In genomic region chr17:24154463-24154862, GRCm38 (mm10) we compare ENCODE assay signal across 22 mouse cellular contexts. TPM values are rescaled to one million over a fixed set of nuclear protein-coding genes. Genes with fewer than 3 reads are reported as not detected.
DNase-seq lines count a peak whose midpoint lies in the region; ATAC-seq and TF ChIP-seq lines count a peak whose summit lies in the region.
"Had no signal": no experiment of that assay in that cellular context is flagged by ENCODE, and none has a peak within 500 bp of the region (broad histone marks: within the 10 kb centered on the region; RNA-seq: fewer than 3 reads in every experiment).

No protein-coding gene starts in this region.

- H3K4me3 ChIP-seq in hindbrain, embryonic 13.5 days = no peak overlapping the region
- H3K4me3 ChIP-seq in hindbrain, embryonic 16.5 days (ENCODE audit: low read length) = no peak overlapping the region
- H3K4me3 ChIP-seq in CH12.LX (replicated peaks in 1 of 3; ENCODE audit: low read depth in 2 of 3, low read length in 2 of 3, poor library complexity in 1 of 3) = no peak overlapping the region
- H3K4me3 ChIP-seq in midbrain, embryonic 14.5 days (replicated peaks; ENCODE audit: low read depth, low read length) = no peak overlapping the region
- H3K4me3 ChIP-seq: embryonic facial prominence, embryonic 12.5 days; erythroblast, embryonic 14.5 days; forebrain, embryonic 13.5 days; heart, embryonic 15.5 days; limb, embryonic 15.5 days had no signal

- ATAC-seq in hindbrain, embryonic 13.5 days (ENCODE audit: low FRiP score) = no peak
- ATAC-seq in hindbrain, embryonic 16.5 days = no peak
- ATAC-seq in midbrain, embryonic 14.5 days (ENCODE audit: low FRiP score, low TSS enrichment) = no peak
- ATAC-seq: forebrain, embryonic 13.5 days; Patski had no signal

- no peak overlapping the region for H3K27ac ChIP-seq in hindbrain, embryonic 13.5 days
- no peak overlapping the region for H3K27ac ChIP-seq in hindbrain, embryonic 16.5 days (ENCODE audit: low read depth, low read length)
- H3K27ac ChIP-seq in CH12.LX (ENCODE audit: insufficient read depth, low read depth) = no peak overlapping the region
- H3K27ac ChIP-seq in midbrain, embryonic 14.5 days (replicated peaks; ENCODE audit: low read depth, low read length) = no peak overlapping the region
- H3K27ac ChIP-seq: embryonic facial prominence, embryonic 12.5 days; forebrain, embryonic 13.5 days; heart, embryonic 15.5 days; limb, embryonic 15.5 days had no signal

- H3K4me1 ChIP-seq in hindbrain, embryonic 13.5 days (replicated peaks) = peaks cover 12% of the 10 kb centered on the region
- peaks cover 4% of the 10 kb centered on the region; the same call in 1 of the 2 replicates for H3K4me1 ChIP-seq in hindbrain, embryonic 16.5 days (ENCODE audit: control insufficient read depth, insufficient read depth, low read depth, low read length)
- peaks cover 2 to 20% of the 10 kb centered on the region in 2 experiments; a peak in 2 of 4 replicates for H3K4me1 ChIP-seq in CH12.LX (ENCODE audit: control insufficient read depth in 1 of 2, insufficient read depth in 2 of 2)
- no peaks in the 10 kb centered on the region for H3K4me1 ChIP-seq in midbrain, embryonic 14.5 days (ENCODE audit: control insufficient read depth, insufficient read depth, low read length)

- in situ Hi-C loops in CH12.LX (cut with MboI; ENCODE audit: low pct_ligation_motif_present, low pct_unique_long_range_greater_than_20kb, low sequenced_read_pairs) = no loop called here

- no peaks in the 10 kb centered on the region for H3K9me3 ChIP-seq in hindbrain, embryonic 13.5 days
- H3K9me3 ChIP-seq in hindbrain, embryonic 16.5 days (ENCODE audit: control insufficient read depth, low read length) = no peaks in the 10 kb centered on the region
- no peaks in the 10 kb centered on the region for H3K9me3 ChIP-seq in CH12.LX (replicated peaks; ENCODE audit: low read length)
- H3K9me3 ChIP-seq in midbrain, embryonic 14.5 days (ENCODE audit: control insufficient read depth, low read length) = no peaks in the 10 kb centered on the region
- H3K9me3 ChIP-seq: embryonic facial prominence, embryonic 12.5 days; forebrain, embryonic 13.5 days; heart, embryonic 15.5 days; limb, embryonic 15.5 days had no signal

- 74% methylated on average over 3 of the region's 3 CpGs for WGBS in hindbrain, embryonic 13.5 days
- 79% methylated on average over 3 of the region's 3 CpGs for WGBS in hindbrain, embryonic 16.5 days
- 75% methylated on average over 3 of the region's 3 CpGs for WGBS in midbrain, embryonic 14.5 days

- no peak for TF ChIP-seq EP300 in CH12.LX (IDR thresholded peaks at IDR 0.05; ENCODE audit: low read length)

- no peak for DNase-seq in CH12.LX (ENCODE audit: extremely low read depth)
- peak; percentile 85 for DNase-seq in kidney, postnatal 14 days
- DNase-seq in lung, postnatal 10 days = peak; percentile 59
- no peak for DNase-seq in cerebellum, postnatal 36 days
- no peak for DNase-seq in adrenal gland, adult (ENCODE audit: inconsistent age in 2 of 2, low spot score in 1 of 2)
- no peak for DNase-seq in midbrain, embryonic 14.5 days
- DNase-seq: adrenal gland, postnatal 10 days; cerebellum, adult 9-10 months; gastrocnemius, postnatal 14 days; layer of hippocampus, postnatal 36 days; retina, postnatal 1 day; right cerebral cortex, postnatal 4 days; thymus, postnatal 14 days had no signal

- H3K9ac ChIP-seq in hindbrain, embryonic 13.5 days = 0 out of 2 replicates have a peak overlapping the region, but pooled peaks have one; percentile 24
- no peak overlapping the region for H3K9ac ChIP-seq in hindbrain, embryonic 16.5 days (ENCODE audit: low read depth, low read length)
- H3K9ac ChIP-seq in CH12.LX (ENCODE audit: insufficient read depth, low read depth) = no peak overlapping the region
- H3K9ac ChIP-seq in midbrain, embryonic 14.5 days (replicated peaks; ENCODE audit: low read length) = no peak overlapping the region
- H3K9ac ChIP-seq: embryonic facial prominence, embryonic 12.5 days; forebrain, embryonic 13.5 days; heart, embryonic 15.5 days; limb, embryonic 15.5 days had no signal

- H3K4me2 ChIP-seq in hindbrain, embryonic 13.5 days = no peak overlapping the region
- no peak overlapping the region for H3K4me2 ChIP-seq in hindbrain, embryonic 16.5 days (ENCODE audit: low read length)
- no peak overlapping the region for H3K4me2 ChIP-seq in CH12.LX (ENCODE audit: insufficient read depth, low read depth, poor library complexity, severe bottlenecking)
- H3K4me2 ChIP-seq in midbrain, embryonic 14.5 days (ENCODE audit: low read length) = no peak overlapping the region
- H3K4me2 ChIP-seq: embryonic facial prominence, embryonic 12.5 days; forebrain, embryonic 13.5 days; heart, embryonic 15.5 days; limb, embryonic 15.5 days had no signal

- dilution Hi-C loops in CH12.LX (cut with MboI; ENCODE audit: extremely low pct_ligation_motif_present, extremely low pct_unique_long_range_greater_than_20kb, low sequenced_read_pairs) = no loop called here

- no peaks in the 10 kb centered on the region for H3K79me2 ChIP-seq in CH12.LX (replicated peaks; ENCODE audit: control insufficient read depth, extremely low read depth, insufficient read depth, poor library complexity, severe bottlenecking)

- TF ChIP-seq RAD21 in CH12.LX (IDR thresholded peaks at IDR 0.05; ENCODE audit: low read depth, low read length) = no peak

- peaks cover 33% of the 10 kb centered on the region for H3K36me3 ChIP-seq in hindbrain, embryonic 13.5 days
- peaks cover 6% of the 10 kb centered on the region; the same call in 1 of the 2 replicates for H3K36me3 ChIP-seq in hindbrain, embryonic 16.5 days (ENCODE audit: control insufficient read depth, insufficient read depth, low read length)
- H3K36me3 ChIP-seq in CH12.LX (replicated peaks in 1 of 2; ENCODE audit: control insufficient read depth in 1 of 2, insufficient read depth in 1 of 2, low read length in 1 of 2) = no peaks in the 10 kb centered on the region
- H3K36me3 ChIP-seq in midbrain, embryonic 14.5 days (ENCODE audit: control insufficient read depth, insufficient read depth, low read length) = peaks cover 27% of the 10 kb centered on the region

- TF ChIP-seq POLR2A in CH12.LX (IDR thresholded peaks at IDR 0.05; ENCODE audit: low read depth, low read length) = no peak

- H3K27me3 ChIP-seq in hindbrain, embryonic 13.5 days = no peaks in the 10 kb centered on the region
- no peaks in the 10 kb centered on the region for H3K27me3 ChIP-seq in hindbrain, embryonic 16.5 days (replicated peaks; ENCODE audit: control insufficient read depth, insufficient read depth, low read length)
- no peaks in the 10 kb centered on the region for H3K27me3 ChIP-seq in CH12.LX (replicated peaks)
- H3K27me3 ChIP-seq in midbrain, embryonic 14.5 days (ENCODE audit: control insufficient read depth, insufficient read depth, low read length) = no peaks in the 10 kb centered on the region
- H3K27me3 ChIP-seq: embryonic facial prominence, embryonic 12.5 days; forebrain, embryonic 13.5 days; heart, embryonic 15.5 days; limb, embryonic 15.5 days; Patski had no signal

- no peak for TF ChIP-seq CTCF in CH12.LX (conservative IDR thresholded peaks at IDR 0.05 in 1 of 2, IDR thresholded peaks at IDR 0.05 in 1 of 2; ENCODE audit: low read depth in 2 of 2, low read length in 2 of 2)

TF ChIP-seq in CH12.LX, 34 proteins besides CTCF, POLR2A, EP300 and RAD21:
- TF ChIP-seq RCOR1 (conservative IDR thresholded peaks at IDR 0.05; ENCODE audit: low read depth, low read length) (no peak), NRF1 (IDR thresholded peaks at IDR 0.05; ENCODE audit: low read depth, low read length) (no peak), JUN (IDR thresholded peaks at IDR 0.05; ENCODE audit: insufficient read depth, low read depth, low read length) (no peak), BHLHE40 (IDR thresholded peaks at IDR 0.05; ENCODE audit: low read depth, low read length) (peak; percentile 37; the same call in 1 of the 2 replicates)
TF ChIP-seq in CH12.LX: peak in this region for 1.

RNA-seq across cellular contexts. Expression of gene Pdpk1, which starts 3.7 kb away (rescaled TPM):
- polyA plus RNA-seq in hindbrain, embryonic 13.5 days (2015; fragmentation: Nextera tagmentation; extraction: Ambion mirVana) = 64.5 and 68.6 TPM in 2 replicates
- 63.5 and 65.1 TPM in 2 replicates for polyA plus RNA-seq in hindbrain, embryonic 16.5 days (2015; fragmentation: Nextera tagmentation; extraction: Ambion mirVana)
- total RNA-seq in CH12.LX (2012; rRNA removed) (15.3 and 15.9 TPM in 2 replicates), CH12.LX (2014; rRNA removed) (16.7 and 17.0 TPM in 2 replicates)
- 9.6 and 12.2 TPM in 2 replicates for polyA plus RNA-seq in CH12.LX (2012; ENCODE audit: insufficient read length, low read depth)
- polyA plus RNA-seq in midbrain, embryonic 14.5 days (2014; fragmentation: Nextera tagmentation; extraction: Ambion mirVana) = 68.3 and 74.3 TPM in 2 replicates

RNA-seq across cellular contexts. Expression of gene Amdhd2, which starts 9.1 kb away (rescaled TPM):
- 36.8 and 37.4 TPM in 2 replicates for polyA plus RNA-seq in hindbrain, embryonic 13.5 days (2015; fragmentation: Nextera tagmentation; extraction: Ambion mirVana)
- polyA plus RNA-seq in hindbrain, embryonic 16.5 days (2015; fragmentation: Nextera tagmentation; extraction: Ambion mirVana) = 35.2 and 41.0 TPM in 2 replicates
- total RNA-seq in CH12.LX (2012; rRNA removed) = 0.59 and 0.64 TPM in 2 replicates
- total RNA-seq in CH12.LX (2014; rRNA removed) = not detected in 2 replicates
- not detected in 2 replicates for polyA plus RNA-seq in CH12.LX (2012; ENCODE audit: insufficient read length, low read depth)
- 25.8 and 27.6 TPM in 2 replicates for polyA plus RNA-seq in midbrain, embryonic 14.5 days (2014; fragmentation: Nextera tagmentation; extraction: Ambion mirVana)

RNA-seq across cellular contexts. Expression of gene Atp6v0c, which starts 15.0 kb away (rescaled TPM):
- polyA plus RNA-seq in hindbrain, embryonic 13.5 days (2015; fragmentation: Nextera tagmentation; extraction: Ambion mirVana) = 1,028 and 1,039 TPM in 2 replicates
- 1,653 and 1,817 TPM in 2 replicates for polyA plus RNA-seq in hindbrain, embryonic 16.5 days (2015; fragmentation: Nextera tagmentation; extraction: Ambion mirVana)
- total RNA-seq in CH12.LX (2012; rRNA removed) (79.4 and 83.2 TPM in 2 replicates), CH12.LX (2014; rRNA removed) (41.8 and 49.1 TPM in 2 replicates)
- 317 and 407 TPM in 2 replicates for polyA plus RNA-seq in CH12.LX (2012; ENCODE audit: insufficient read length, low read depth)
- 1,214 and 1,517 TPM in 2 replicates for polyA plus RNA-seq in midbrain, embryonic 14.5 days (2014; fragmentation: Nextera tagmentation; extraction: Ambion mirVana)

RNA-seq across cellular contexts. Expression of gene Tbc1d24, which starts 50.9 kb away (rescaled TPM):
- polyA plus RNA-seq in hindbrain, embryonic 13.5 days (2015; fragmentation: Nextera tagmentation; extraction: Ambion mirVana) = 24.4 and 25.5 TPM in 2 replicates
- 26.6 and 29.5 TPM in 2 replicates for polyA plus RNA-seq in hindbrain, embryonic 16.5 days (2015; fragmentation: Nextera tagmentation; extraction: Ambion mirVana)
- total RNA-seq in CH12.LX (2012; rRNA removed) = 4.2 and 4.8 TPM in 2 replicates
- 3.5 and 4.5 TPM in 2 replicates for total RNA-seq in CH12.LX (2014; rRNA removed)
- 5.8 and 6.6 TPM in 2 replicates for polyA plus RNA-seq in CH12.LX (2012; ENCODE audit: insufficient read length, low read depth)
- polyA plus RNA-seq in midbrain, embryonic 14.5 days (2014; fragmentation: Nextera tagmentation; extraction: Ambion mirVana) = 25.9 and 27.0 TPM in 2 replicates

RNA-seq across cellular contexts. Expression of gene Ntn3, which starts 54.9 kb away (rescaled TPM):
- 4.2 and 5.2 TPM in 2 replicates for polyA plus RNA-seq in hindbrain, embryonic 13.5 days (2015; fragmentation: Nextera tagmentation; extraction: Ambion mirVana)
- polyA plus RNA-seq in hindbrain, embryonic 16.5 days (2015; fragmentation: Nextera tagmentation; extraction: Ambion mirVana) = 4.5 and 4.6 TPM in 2 replicates
- total RNA-seq in CH12.LX (2012; rRNA removed) (0.08 TPM in 2 replicates), CH12.LX (2014; rRNA removed) (not detected in 2 replicates)
- 0.10 TPM in 1 of 2 replicates, not detected in the other for polyA plus RNA-seq in CH12.LX (2012; ENCODE audit: insufficient read length, low read depth)
- polyA plus RNA-seq in midbrain, embryonic 14.5 days (2014; fragmentation: Nextera tagmentation; extraction: Ambion mirVana) = 3.1 and 3.4 TPM in 2 replicates
- total RNA-seq: neutrophil, adult 5-6 weeks had no signal

Comparison
In these comparisons a context has a peak if more than half of its experiments do, and no peak if none do; other contexts are left out.
1. DNase-seq: peak in kidney, postnatal 14 days (single experiment) and lung, postnatal 10 days (single experiment); none in CH12.LX (single experiment), cerebellum, postnatal 36 days (0 of 2), adrenal gland, adult (0 of 2) and midbrain, embryonic 14.5 days (single experiment).
2. RNA of gene Amdhd2, which starts 9.1 kb away (polyA plus RNA-seq): 35.2 to 41.0 TPM in hindbrain, embryonic 16.5 days, 36.8 to 37.4 TPM in hindbrain, embryonic 13.5 days and 25.8 to 27.6 TPM in midbrain, embryonic 14.5 days; not detected in CH12.LX; every median in the first group is over 10 times any median in the second.